Mouse (Mus musculus) neural tube, embryonic 14.5 days (tissue): ENCODE measurements at regions not wholly inside any gene's neighbourhood (a gene's known extent, or its start where the extent isn't known, plus 50 kb on each side); places are given as distances from the start of the nearest gene placed in this dataset.
A peak's percentile ranks its signal among the peaks of the same experiment; 100 is the strongest.

Experiments used
- ATAC-seq: fragments of 200-750 bp; cut with Nextera tagmentation; 2 replicates; pipeline ENCODE4 v1.8.0; 2017; ENCODE audit warnings: low read depth, mild to moderate bottlenecking, moderate TSS enrichment, moderate library complexity
- H3K27ac ChIP-seq: fragments of 300-500 bp; sonication (generic); 2 replicates; pipeline ENCODE4 v1.5.1; 2014; ENCODE audit warnings: low read depth, mild to moderate bottlenecking, control low read depth, low read length, moderate library complexity, mixed read lengths
- H3K27me3 ChIP-seq: fragments of 300-500 bp; sonication (generic); 2 replicates; pipeline ENCODE4 v1.6.1; 2014; ENCODE audit warnings: low read length; ENCODE audit not compliant: control insufficient read depth, insufficient read depth
- H3K36me3 ChIP-seq: fragments of 300-500 bp; sonication (generic); 2 replicates; pipeline ENCODE4 v1.6.1; 2014; ENCODE audit warnings: low read length, mixed read lengths; ENCODE audit not compliant: control insufficient read depth, insufficient read depth
- H3K4me1 ChIP-seq: fragments of 300-500 bp; sonication (generic); 2 replicates; pipeline ENCODE4 v1.6.1; 2014; ENCODE audit warnings: low read length; ENCODE audit not compliant: control insufficient read depth, insufficient read depth
- H3K4me2 ChIP-seq: fragments of 300-500 bp; sonication (generic); 2 replicates; pipeline ENCODE4 v1.6.1; 2014; ENCODE audit warnings: mild to moderate bottlenecking, low read depth, low read length, control low read depth
- H3K4me3 ChIP-seq: fragments of 300-500 bp; sonication (generic); 2 replicates; pipeline ENCODE4 v1.5.1; 2014; ENCODE audit warnings: low read depth, low read length, control low read depth, mixed read lengths
- H3K9ac ChIP-seq: fragments of 300-500 bp; sonication (generic); replicated peaks from 2 replicates; pipeline ENCODE4 v1.6.1; 2014; ENCODE audit warnings: low read depth, mild to moderate bottlenecking, control low read depth, low read length, mixed read lengths
- H3K9me3 ChIP-seq: fragments of 300-500 bp; sonication (generic); 2 replicates; pipeline ENCODE4 v1.6.1; 2016; ENCODE audit warnings: low read length; ENCODE audit not compliant: control insufficient read depth
- WGBS: fragments of 180-500 bp; shearing (Covaris S2); extraction: QIAGEN DNeasy Blood & Tissue Kit; methylation state at CpG from one replicate; pipeline ENCODE4 v1.1.7; 2014; 5-methylcytosine and 5-hydroxymethylcytosine counted together

- 79% methylated on average over 9 of the region's 9 CpGs for WGBS
- no peak for ATAC-seq
- Histone ChIP-seq H3K9ac (no peak overlapping the region), H3K4me1 (no peaks in the 10 kb centered on the region), H3K36me3 (no peaks in the 10 kb centered on the region), H3K4me2 (no peak overlapping the region), H3K27me3 (no peaks in the 10 kb centered on the region), H3K9me3 (no peaks in the 10 kb centered on the region), H3K4me3 (no peak overlapping the region), H3K27ac (no peak overlapping the region)
Observed at GRCm38 (mm10) chr5:74121861-74122630, 53.8 kb upstream of the Usp46 start.

GRCm38 (mm10) chr5:74126015-74126896 is 58.0 kb upstream of the Usp46 start:
- H3K9me3 ChIP-seq = no peaks in the 10 kb centered on the region
- no peaks in the 10 kb centered on the region for H3K36me3 ChIP-seq
- ATAC-seq = peak; percentile 98
- peak overlapping the region; percentile 35; the same call in 1 of the 2 replicates for H3K4me2 ChIP-seq
- H3K9ac ChIP-seq = no peak overlapping the region
- H3K27ac ChIP-seq = no peak overlapping the region
- H3K27me3 ChIP-seq = no peaks in the 10 kb centered on the region
- 65% methylated on average over 32 of the region's 32 CpGs for WGBS
- H3K4me1 ChIP-seq = no peaks in the 10 kb centered on the region
- peak overlapping the region; percentile 25 for H3K4me3 ChIP-seq

GRCm38 (mm10) chr5:74127518-74127917 is 59.3 kb upstream of the Usp46 start:
- no peak overlapping the region for H3K4me2 ChIP-seq
- ATAC-seq = no peak
- WGBS = 92% methylated on average over 6 of the region's 6 CpGs
- no peaks in the 10 kb centered on the region for H3K36me3 ChIP-seq
- H3K9me3 ChIP-seq = no peaks in the 10 kb centered on the region
- no peak overlapping the region for H3K4me3 ChIP-seq
- no peaks in the 10 kb centered on the region for H3K27me3 ChIP-seq
- no peak overlapping the region for H3K27ac ChIP-seq
- no peaks in the 10 kb centered on the region for H3K4me1 ChIP-seq
- H3K9ac ChIP-seq = no peak overlapping the region

- Histone ChIP-seq H3K4me1 (no peaks in the 10 kb centered on the region), H3K4me2 (no peak overlapping the region), H3K36me3 (no peaks in the 10 kb centered on the region), H3K9me3 (no peaks in the 10 kb centered on the region), H3K27me3 (no peaks in the 10 kb centered on the region), H3K4me3 (no peak overlapping the region), H3K9ac (no peak overlapping the region), H3K27ac (no peak overlapping the region)
- ATAC-seq = no peak
Observed at GRCm38 (mm10) chr5:74129636-74130035, 61.4 kb upstream of the Usp46 start.

- 47% methylated on average over 8 of the region's 8 CpGs for WGBS
Observed at GRCm38 (mm10) chr5:74132671-74133070, 62.4 kb upstream of the Rasl11b start.

GRCm38 (mm10) chr5:74136377-74136776 is 58.7 kb upstream of the Rasl11b start:
- Histone ChIP-seq H3K36me3 (no peaks in the 10 kb centered on the region), H3K27me3 (no peaks in the 10 kb centered on the region), H3K9me3 (no peaks in the 10 kb centered on the region), H3K4me2 (no peak overlapping the region), H3K4me1 (no peaks in the 10 kb centered on the region), H3K27ac (no peak overlapping the region), H3K9ac (no peak overlapping the region), H3K4me3 (no peak overlapping the region)
- ATAC-seq = no peak
- 77% methylated on average over 5 of the region's 5 CpGs for WGBS

More at GRCm38 (mm10) chr5:74132671-74133070, 62.4 kb upstream of the Rasl11b start:
- no peaks in the 10 kb centered on the region for H3K36me3 ChIP-seq
- no peak overlapping the region for H3K27ac ChIP-seq
- H3K4me1 ChIP-seq = no peaks in the 10 kb centered on the region
- H3K4me2 ChIP-seq = no peak overlapping the region
- no peak for ATAC-seq
- H3K9me3 ChIP-seq = no peaks in the 10 kb centered on the region
- H3K4me3 ChIP-seq = no peak overlapping the region
- H3K9ac ChIP-seq = no peak overlapping the region
- no peaks in the 10 kb centered on the region for H3K27me3 ChIP-seq

- Histone ChIP-seq H3K9ac (no peak overlapping the region), H3K36me3 (no peaks in the 10 kb centered on the region), H3K9me3 (no peaks in the 10 kb centered on the region), H3K4me1 (no peaks in the 10 kb centered on the region), H3K4me2 (no peak overlapping the region), H3K27ac (no peak overlapping the region), H3K27me3 (no peaks in the 10 kb centered on the region), H3K4me3 (no peak overlapping the region)
- WGBS = 66% methylated on average over 5 of the region's 5 CpGs
- no peak for ATAC-seq
Observed at GRCm38 (mm10) chr5:74136868-74137439, 58.1 kb upstream of the Rasl11b start.

GRCm38 (mm10) chr5:74143994-74144393 is 51.1 kb upstream of the Rasl11b start:
- H3K4me3 ChIP-seq = no peak overlapping the region
- no peaks in the 10 kb centered on the region for H3K27me3 ChIP-seq
- no peaks in the 10 kb centered on the region for H3K9me3 ChIP-seq
- no peaks in the 10 kb centered on the region for H3K36me3 ChIP-seq
- no peaks in the 10 kb centered on the region for H3K4me1 ChIP-seq
- WGBS = 93% methylated on average over 4 of the region's 4 CpGs
- no peak overlapping the region for H3K4me2 ChIP-seq
- no peak for ATAC-seq
- no peak overlapping the region for H3K9ac ChIP-seq
- no peak overlapping the region for H3K27ac ChIP-seq

- Histone ChIP-seq H3K27ac (no peak overlapping the region), H3K27me3 (no peaks in the 10 kb centered on the region), H3K4me3 (no peak overlapping the region), H3K36me3 (no peaks in the 10 kb centered on the region), H3K9ac (no peak overlapping the region), H3K4me1 (no peaks in the 10 kb centered on the region), H3K4me2 (no peak overlapping the region), H3K9me3 (no peaks in the 10 kb centered on the region)
- no peak for ATAC-seq
- 92% methylated on average over 5 of the region's 5 CpGs for WGBS
Observed at GRCm38 (mm10) chr5:74144765-74145164, 50.3 kb upstream of the Rasl11b start.
